Mouse (Mus musculus) MEL (cell line): ENCODE data around the gene Bmpr2.

Experiments
- CTCF ChIP-seq, 3 experiments: IDR thresholded peaks in 2 of 3; conservative IDR thresholded peaks in 1 of 3; 2 replicates each; pipeline ENCODE4 v1.5.1; 2011 to 2012; ENCODE audit warnings: low read length in 3 of 3, low read depth in 2 of 3, mild to moderate bottlenecking in 2 of 3, improper control_type of control experiment in 1 of 3, inconsistent platforms in 1 of 3, mixed read lengths in 1 of 3, moderate library complexity in 1 of 3; ENCODE audit not compliant: control insufficient read depth in 1 of 3, insufficient read depth in 1 of 3, poor library complexity in 1 of 3, severe bottlenecking in 1 of 3
- EP300 ChIP-seq, 2 experiments: IDR thresholded peaks; 2 replicates each; pipeline ENCODE4 v1.6.1; 2011; ENCODE audit warnings: improper control_type of control experiment in 2 of 2, low read length in 2 of 2, low read depth in 1 of 2, mild to moderate bottlenecking in 1 of 2
- GABPA ChIP-seq: IDR thresholded peaks from 2 replicates; pipeline ENCODE4 v1.6.1; 2012; ENCODE audit warnings: low read depth, mild to moderate bottlenecking, inconsistent platforms, low read length, improper control_type of control experiment, moderate library complexity

GRCm38 (mm10) chr1:59927131-59927680, 164.0 kb downstream of the Bmpr2 start:
- TF ChIP-seq EP300 (IDR thresholded peaks at IDR 0.05; ENCODE audit: low read depth in 1 of 2, low read length in 2 of 2), result no peak
- no peak for TF ChIP-seq GABPA
- no peak for TF ChIP-seq CTCF (IDR thresholded peaks at IDR 0.05 in 2 of 3, conservative IDR thresholded peaks at IDR 0.05 in 1 of 3; ENCODE audit: control insufficient read depth in 1 of 3, insufficient read depth in 1 of 3, low read depth in 2 of 3, low read length in 3 of 3, poor library complexity in 1 of 3, severe bottlenecking in 1 of 3)
